Mouse (Mus musculus) hindbrain, embryonic 12.5 days (tissue): ENCODE data around the gene Gm17359. TPM values are rescaled to one million over a fixed set of nuclear protein-coding genes. Genes with fewer than 3 reads are reported as not detected.

ENCODE experiments used
- ATAC-seq: fragments of 200-750 bp; cut with Nextera tagmentation; 2 replicates; pipeline ENCODE4 v1.8.0; 2017; ENCODE audit warnings: moderate TSS enrichment; ENCODE audit not compliant: low FRiP score
- H3K27ac ChIP-seq: fragments of 300-500 bp; sonication (generic); 2 replicates; pipeline ENCODE4 v1.5.1; 2016; ENCODE audit warnings: mild to moderate bottlenecking
- H3K27me3 ChIP-seq: fragments of 300-500 bp; sonication (generic); 2 replicates; pipeline ENCODE4 v1.6.1; 2016; ENCODE audit warnings: mild to moderate bottlenecking
- H3K36me3 ChIP-seq: fragments of 300-500 bp; sonication (generic); 2 replicates; pipeline ENCODE4 v1.6.1; 2016; ENCODE audit warnings: mild to moderate bottlenecking
- H3K4me1 ChIP-seq: fragments of 300-500 bp; sonication (generic); 2 replicates; pipeline ENCODE4 v1.6.1; 2016
- H3K4me2 ChIP-seq: fragments of 300-500 bp; sonication (generic); replicated peaks from 2 replicates; pipeline ENCODE4 v1.6.1; 2016; ENCODE audit warnings: mild to moderate bottlenecking
- H3K4me3 ChIP-seq: fragments of 300-500 bp; sonication (generic); 2 replicates; pipeline ENCODE4 v1.5.1; 2016; ENCODE audit warnings: mild to moderate bottlenecking
- H3K9ac ChIP-seq: fragments of 300-500 bp; sonication (generic); 2 replicates; pipeline ENCODE4 v1.6.1; 2016; ENCODE audit warnings: mild to moderate bottlenecking, moderate library complexity
- H3K9me3 ChIP-seq: fragments of 300-500 bp; sonication (generic); replicated peaks from 2 replicates; pipeline ENCODE4 v1.6.1; 2016; ENCODE audit warnings: mild to moderate bottlenecking
- WGBS: fragments of 180-500 bp; shearing (Covaris S2); methylation state at CpG from one replicate; pipeline ENCODE4 v1.1.7; 2016; 5-methylcytosine and 5-hydroxymethylcytosine counted together
- polyA plus RNA-seq: library from polyadenylated mRNA; unstranded; fragments of >200 nt; fragmentation: Nextera tagmentation; extraction: Ambion mirVana; gene quantifications from 2 replicates; pipeline ENCODE4 v1.2.1, GENCODE M21; 2016

The Gm17359 gene
- polyA plus RNA-seq, 1 experiment from 2014 or later = 0.12 TPM

DNA sequence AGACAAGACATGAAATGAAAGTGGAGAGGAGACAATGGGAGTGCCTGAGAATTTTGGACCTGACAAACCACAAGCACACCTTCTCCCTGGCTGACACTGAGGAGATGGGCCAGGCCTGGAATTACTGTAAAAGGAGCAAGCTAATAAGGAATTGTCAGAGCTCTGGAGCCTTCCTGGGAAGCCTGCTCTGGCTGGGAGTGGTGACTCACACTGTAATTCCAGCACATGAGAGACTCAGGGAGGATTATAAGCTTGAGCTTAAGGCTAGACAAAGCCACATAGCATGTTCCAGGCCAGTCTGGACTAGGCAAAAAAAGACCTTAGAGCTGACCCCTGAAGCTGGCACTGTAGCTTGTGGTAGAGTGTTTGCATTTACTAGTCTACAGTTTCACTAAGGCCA is 24.6 kb upstream of the Gm17359 start:
- Histone ChIP-seq H3K9me3 (no peaks in the 10 kb centered on the region), H3K36me3 (no peaks in the 10 kb centered on the region), H3K27ac (no peak overlapping the region), H3K27me3 (no peaks in the 10 kb centered on the region), H3K4me1 (peaks cover 9% of the 10 kb centered on the region), H3K4me3 (no peak overlapping the region), H3K9ac (no peak overlapping the region), H3K4me2 (no peak overlapping the region)
- no peak for ATAC-seq

DNA sequence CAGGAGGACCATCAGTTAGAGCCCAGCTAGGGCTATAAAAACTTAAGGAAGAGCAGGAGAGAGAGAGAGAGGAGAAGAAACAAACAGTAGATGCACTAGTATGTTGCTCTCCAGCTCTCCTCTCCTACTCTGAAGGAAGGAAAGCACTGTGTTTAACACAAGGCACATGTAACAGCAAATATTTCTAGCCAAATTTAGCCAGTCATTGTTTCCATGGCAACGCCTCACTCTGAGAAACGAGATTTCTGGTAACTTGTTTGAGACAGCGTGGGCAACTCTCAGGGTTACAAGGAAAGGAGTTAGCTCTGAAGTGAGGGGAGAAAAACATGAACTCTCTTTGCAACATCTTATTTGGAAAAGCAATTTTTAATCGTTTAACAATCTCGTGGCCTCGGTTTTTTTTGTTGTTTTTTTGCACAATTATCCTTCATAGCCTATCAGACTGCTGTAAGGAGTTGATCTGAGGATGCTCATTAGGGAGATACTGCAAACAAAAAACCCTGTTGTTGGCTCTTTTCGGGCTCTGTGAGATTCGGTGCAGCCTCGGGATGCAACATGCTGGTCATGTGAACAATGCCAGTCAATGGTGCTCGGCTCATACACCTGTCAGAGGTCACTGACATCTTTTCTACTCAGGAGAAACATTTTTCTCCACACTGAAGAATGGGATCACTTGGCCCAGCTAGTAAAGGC is 22.3 kb upstream of the Gm17359 start:
- H3K4me2 ChIP-seq = no peak overlapping the region
- no peak overlapping the region for H3K9ac ChIP-seq
- H3K4me3 ChIP-seq = no peak overlapping the region
- WGBS = 50% methylated on average over 10 of the region's 10 CpGs
- no peaks in the 10 kb centered on the region; the same call in 1 of the 2 replicates for H3K9me3 ChIP-seq
- H3K4me1 ChIP-seq = peaks cover 9% of the 10 kb centered on the region
- H3K36me3 ChIP-seq = no peaks in the 10 kb centered on the region
- ATAC-seq = no peak
- H3K27ac ChIP-seq = no peak overlapping the region
- no peaks in the 10 kb centered on the region for H3K27me3 ChIP-seq

DNA sequence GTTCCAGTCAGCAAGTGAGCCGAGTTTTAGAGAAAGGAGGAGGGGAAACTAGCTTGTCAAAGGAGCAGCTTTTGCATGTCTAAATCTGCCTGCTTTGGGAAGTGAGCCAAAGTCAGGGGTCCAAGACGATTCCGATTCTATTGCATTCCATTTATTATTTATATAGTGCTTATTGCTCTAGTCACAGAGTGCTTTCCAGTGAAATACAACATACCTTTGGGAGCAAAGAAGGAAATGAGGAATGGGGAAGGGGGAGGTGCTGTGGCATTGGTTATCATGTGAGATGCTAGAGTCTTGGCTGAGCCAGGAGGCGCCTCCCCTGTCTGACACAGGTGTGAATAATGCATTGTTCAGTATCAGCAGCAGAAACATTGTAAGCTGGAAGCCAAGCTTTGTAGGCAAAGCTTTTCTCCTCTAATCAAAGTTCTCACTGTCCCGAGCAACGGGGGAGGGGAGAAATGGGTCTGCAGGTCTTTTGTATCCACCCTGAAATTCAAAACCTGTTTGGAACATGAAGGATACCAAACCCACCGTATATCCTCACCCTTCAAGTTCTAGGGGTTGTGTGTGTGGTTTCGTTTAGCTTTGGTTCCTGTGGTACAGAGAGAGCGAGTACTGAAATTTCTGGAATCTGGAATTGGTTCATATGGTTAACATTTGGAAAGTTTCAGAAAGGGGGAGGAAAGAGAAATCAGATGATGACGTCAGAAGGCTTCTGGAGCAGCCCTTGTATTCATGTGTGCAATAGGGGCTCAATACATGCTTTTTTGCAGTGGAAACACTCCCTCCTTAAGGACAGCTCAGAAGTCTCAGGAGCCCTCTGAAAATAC is 11.5 kb upstream of the Gm17359 start:
- H3K9ac ChIP-seq = no peak overlapping the region
- H3K36me3 ChIP-seq = no peaks in the 10 kb centered on the region
- 39% methylated on average over 10 of the region's 10 CpGs for WGBS
- no peak overlapping the region for H3K4me3 ChIP-seq
- H3K4me2 ChIP-seq = peak overlapping the region; percentile 15; the same call in 1 of the 2 replicates
- H3K9me3 ChIP-seq = no peaks in the 10 kb centered on the region
- peak overlapping the region; percentile 62; the same call in 1 of the 2 replicates for H3K27ac ChIP-seq
- peaks cover 17% of the 10 kb centered on the region for H3K4me1 ChIP-seq
- peak; percentile 59; the same call in 1 of the 2 replicates for ATAC-seq
- no peaks in the 10 kb centered on the region for H3K27me3 ChIP-seq

DNA sequence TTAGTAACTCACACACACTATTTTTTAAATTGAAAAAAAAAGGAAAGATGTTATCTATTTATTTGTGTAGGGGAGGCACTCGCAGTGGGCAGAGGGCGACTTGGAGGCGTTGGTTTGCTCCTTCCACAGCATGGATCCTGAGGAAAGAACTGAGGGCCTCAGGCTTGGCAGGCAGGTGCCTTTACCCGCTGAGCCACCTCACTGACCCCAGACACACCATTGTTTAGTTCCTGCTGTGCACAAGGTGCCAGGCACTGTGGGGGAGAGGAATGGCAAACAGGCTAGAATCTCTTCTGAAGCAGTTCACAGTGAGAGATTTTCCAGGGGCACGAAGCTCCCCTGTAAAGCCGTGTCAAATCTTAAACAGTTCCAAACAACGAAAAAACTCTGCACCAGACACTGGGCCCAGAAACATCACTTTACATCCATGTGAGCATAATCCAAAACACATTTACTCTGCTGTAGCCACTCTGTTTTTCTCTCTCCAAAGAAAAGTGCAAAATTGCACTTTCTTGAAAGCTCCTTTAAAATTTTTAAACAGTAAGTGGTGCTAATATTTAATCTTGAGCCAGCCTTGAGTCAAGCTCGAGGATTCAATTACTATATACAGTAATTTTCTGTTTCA is 6.7 kb upstream of the Gm17359 start:
- H3K9ac ChIP-seq = no peak overlapping the region
- no peaks in the 10 kb centered on the region for H3K36me3 ChIP-seq
- WGBS = 17% methylated on average over 8 of the region's 8 CpGs
- H3K9me3 ChIP-seq = no peaks in the 10 kb centered on the region
- no peak overlapping the region for H3K27ac ChIP-seq
- peaks cover 10% of the 10 kb centered on the region for H3K4me1 ChIP-seq
- no peak overlapping the region for H3K4me3 ChIP-seq
- no peak overlapping the region for H3K4me2 ChIP-seq
- ATAC-seq = no peak
- no peaks in the 10 kb centered on the region for H3K27me3 ChIP-seq

DNA sequence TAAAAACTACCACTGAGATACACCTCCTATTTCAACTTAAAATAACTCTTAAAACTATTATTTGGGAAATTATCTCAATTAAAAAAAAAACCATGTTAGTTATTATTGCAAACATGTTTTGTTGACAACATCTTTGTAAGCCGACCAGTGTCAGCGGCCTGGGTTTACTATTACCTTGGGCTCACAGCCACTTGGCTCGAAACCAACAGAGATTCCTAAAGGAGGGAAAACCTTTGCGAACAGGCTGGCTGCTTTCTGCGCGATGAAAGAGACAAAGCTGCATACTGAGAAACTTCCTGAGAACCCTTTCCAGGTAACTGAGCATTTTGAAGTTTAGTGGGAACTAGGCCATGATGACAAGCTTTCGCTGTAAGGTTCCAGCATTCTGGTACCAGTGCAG is 3.4 kb upstream of the Gm17359 start:
- no peak overlapping the region for H3K27ac ChIP-seq
- H3K4me1 ChIP-seq = peaks cover 3% of the 10 kb centered on the region; the same call in 1 of the 2 replicates
- H3K4me2 ChIP-seq = no peak overlapping the region
- no peaks in the 10 kb centered on the region for H3K27me3 ChIP-seq
- H3K9me3 ChIP-seq = no peaks in the 10 kb centered on the region
- ATAC-seq = no peak
- no peaks in the 10 kb centered on the region for H3K36me3 ChIP-seq
- no peak overlapping the region for H3K4me3 ChIP-seq
- 90% methylated on average over 7 of the region's 7 CpGs for WGBS
- no peak overlapping the region for H3K9ac ChIP-seq

DNA sequence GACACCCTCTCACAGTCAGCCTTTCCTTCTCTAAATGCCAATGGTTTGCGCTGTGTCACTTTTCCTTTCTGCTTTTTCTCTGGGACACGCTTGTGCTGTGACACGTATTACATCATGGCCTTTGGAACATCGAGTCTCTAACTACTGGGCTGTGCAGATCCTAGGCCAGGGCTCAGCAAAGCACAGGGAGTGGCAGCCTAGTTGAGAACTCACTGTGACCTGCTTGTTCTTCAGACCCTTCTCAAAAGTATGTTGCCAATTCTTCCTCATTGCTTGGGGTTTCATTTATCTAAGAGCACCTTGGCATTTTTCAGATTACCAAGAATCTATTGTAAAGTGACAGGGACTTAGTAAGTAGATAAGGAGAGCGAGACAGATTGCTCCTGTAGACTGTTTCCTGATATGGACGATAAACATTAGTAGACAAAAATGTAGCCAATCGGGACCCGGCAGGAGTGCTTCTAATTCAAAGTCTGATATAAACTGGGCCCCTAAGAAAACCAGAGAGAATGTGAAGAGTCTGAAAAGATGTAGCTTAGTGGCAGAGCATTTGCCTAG is 2.7 kb upstream of the Gm17359 start:
- Histone ChIP-seq H3K36me3 (no peaks in the 10 kb centered on the region), H3K27me3 (no peaks in the 10 kb centered on the region), H3K4me3 (no peak overlapping the region), H3K4me2 (no peak overlapping the region), H3K4me1 (peaks cover 3% of the 10 kb centered on the region; the same call in 1 of the 2 replicates), H3K27ac (no peak overlapping the region), H3K9me3 (no peaks in the 10 kb centered on the region), H3K9ac (no peak overlapping the region)
- WGBS = 96% methylated on average over 8 of the region's 8 CpGs
- ATAC-seq = no peak

DNA sequence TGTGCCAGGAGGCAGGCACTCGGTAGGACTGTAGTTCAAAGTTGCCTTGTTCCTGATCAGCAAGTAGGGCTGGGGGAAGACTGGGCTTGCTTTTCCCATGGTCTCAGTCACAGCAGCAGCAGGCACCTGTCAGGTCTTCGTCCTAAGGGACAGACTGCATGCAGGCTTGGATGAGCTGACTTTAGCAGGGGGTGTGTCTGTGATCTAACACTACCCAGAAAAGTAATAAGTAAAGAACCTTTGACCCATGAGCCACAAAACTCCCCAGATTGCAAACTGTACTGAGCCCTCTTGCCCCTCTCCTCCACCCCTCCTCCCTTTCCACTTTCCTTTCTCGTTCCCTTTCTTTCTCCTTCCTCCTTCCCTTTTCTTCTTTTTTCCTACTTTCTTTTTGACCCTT is 4.3 kb downstream of the Gm17359 start:
- H3K27ac ChIP-seq = no peak overlapping the region
- WGBS = 61% methylated on average over 3 of the region's 3 CpGs
- no peaks in the 10 kb centered on the region for H3K9me3 ChIP-seq
- H3K4me3 ChIP-seq = no peak overlapping the region
- ATAC-seq = no peak
- no peaks in the 10 kb centered on the region for H3K36me3 ChIP-seq
- no peak overlapping the region for H3K4me2 ChIP-seq
- no peak overlapping the region for H3K9ac ChIP-seq
- no peaks in the 10 kb centered on the region for H3K4me1 ChIP-seq
- no peaks in the 10 kb centered on the region for H3K27me3 ChIP-seq

DNA sequence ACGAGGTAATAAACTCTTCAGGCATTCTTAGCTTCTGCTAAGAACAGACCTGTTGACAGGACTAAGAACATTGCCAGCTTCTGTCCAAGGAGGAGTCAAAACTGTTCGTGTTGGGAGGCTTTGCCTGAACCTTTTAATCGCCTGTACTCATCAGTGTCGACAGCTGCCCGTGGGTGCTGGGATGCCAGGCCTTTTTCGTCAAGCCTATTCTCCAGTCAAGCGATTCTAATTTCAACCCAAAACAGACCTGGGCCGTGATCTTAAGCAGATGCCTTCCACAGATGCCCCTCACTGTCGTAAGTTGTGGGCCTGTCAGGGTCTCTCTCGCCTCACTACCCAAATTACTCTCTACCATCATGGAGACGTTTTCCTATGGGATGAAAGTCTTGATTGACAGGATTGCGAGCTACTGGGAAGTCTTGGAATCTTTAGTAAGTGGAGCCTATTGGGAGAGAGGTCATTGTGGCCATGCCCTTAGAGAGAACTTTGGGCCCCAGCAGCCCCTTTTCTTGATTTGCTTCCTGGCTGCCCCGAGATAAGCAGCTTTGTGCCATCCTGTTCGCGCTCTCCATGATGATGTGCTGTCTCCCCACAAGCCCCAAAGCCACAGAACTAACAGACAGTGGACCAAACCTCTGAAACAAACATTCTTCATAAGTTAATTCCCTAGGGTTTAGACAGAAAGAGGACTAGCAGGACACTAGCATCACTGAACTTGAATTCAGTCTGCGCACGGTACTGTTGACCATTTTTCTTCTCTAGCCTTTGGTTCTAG is 6.7 kb downstream of the Gm17359 start:
- no peak overlapping the region for H3K27ac ChIP-seq
- H3K4me1 ChIP-seq = no peaks in the 10 kb centered on the region
- H3K36me3 ChIP-seq = no peaks in the 10 kb centered on the region
- H3K9ac ChIP-seq = no peak overlapping the region
- no peak for ATAC-seq
- no peak overlapping the region for H3K4me3 ChIP-seq
- H3K9me3 ChIP-seq = no peaks in the 10 kb centered on the region
- 83% methylated on average over 17 of the region's 17 CpGs for WGBS
- H3K27me3 ChIP-seq = no peaks in the 10 kb centered on the region
- no peak overlapping the region for H3K4me2 ChIP-seq

DNA sequence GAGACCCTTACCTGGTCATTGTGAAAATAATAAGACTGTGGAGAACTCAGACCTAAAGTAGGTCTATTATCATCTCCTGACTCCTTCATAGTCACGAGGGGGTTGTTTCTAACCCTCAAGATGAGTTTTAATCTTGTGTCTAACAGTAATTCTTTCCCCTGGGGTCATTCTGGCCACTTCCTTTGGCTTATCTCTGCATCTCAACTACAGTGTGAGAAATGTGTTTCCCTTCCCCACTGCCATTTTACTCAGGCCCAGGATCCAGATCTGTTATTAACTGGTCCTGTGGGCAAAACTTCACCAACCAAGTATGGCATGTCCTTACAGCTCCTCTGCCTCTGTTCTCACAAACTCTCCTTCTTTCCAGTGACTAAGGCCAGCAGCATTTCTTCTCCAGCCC is 12.8 kb downstream of the Gm17359 start:
- Histone ChIP-seq H3K27ac (no peak overlapping the region), H3K27me3 (no peaks in the 10 kb centered on the region), H3K9me3 (no peaks in the 10 kb centered on the region), H3K36me3 (no peaks in the 10 kb centered on the region), H3K9ac (no peak overlapping the region), H3K4me1 (no peaks in the 10 kb centered on the region), H3K4me3 (no peak overlapping the region), H3K4me2 (no peak overlapping the region)
- no peak for ATAC-seq
- WGBS = 91% methylated on average over 1 of the region's 1 CpGs

DNA sequence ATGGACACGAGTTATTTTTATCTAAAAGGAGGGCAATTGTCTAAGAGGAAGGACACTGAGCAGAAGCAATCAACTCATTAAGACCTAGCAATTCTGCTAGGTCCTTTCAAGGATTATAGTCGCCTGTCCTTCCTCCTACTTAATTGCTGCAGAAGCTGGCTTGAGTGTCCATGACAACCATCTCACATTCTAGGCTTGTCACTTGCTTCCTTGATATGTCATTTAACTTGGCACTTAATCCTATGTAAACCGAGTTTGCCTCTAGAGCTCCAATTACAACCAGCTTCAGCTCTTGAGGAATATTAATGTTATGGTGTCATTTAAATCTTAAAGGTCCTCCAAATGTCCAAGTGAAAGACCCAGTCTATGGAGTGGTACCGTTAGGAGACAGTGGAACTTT is 22.3 kb downstream of the Gm17359 start:
- Histone ChIP-seq H3K9ac (no peak overlapping the region), H3K9me3 (no peaks in the 10 kb centered on the region), H3K4me1 (no peaks in the 10 kb centered on the region), H3K36me3 (no peaks in the 10 kb centered on the region), H3K4me3 (no peak overlapping the region), H3K27me3 (no peaks in the 10 kb centered on the region), H3K27ac (no peak overlapping the region), H3K4me2 (no peak overlapping the region)
- 61% methylated on average over 4 of the region's 4 CpGs for WGBS
- ATAC-seq = no peak

DNA sequence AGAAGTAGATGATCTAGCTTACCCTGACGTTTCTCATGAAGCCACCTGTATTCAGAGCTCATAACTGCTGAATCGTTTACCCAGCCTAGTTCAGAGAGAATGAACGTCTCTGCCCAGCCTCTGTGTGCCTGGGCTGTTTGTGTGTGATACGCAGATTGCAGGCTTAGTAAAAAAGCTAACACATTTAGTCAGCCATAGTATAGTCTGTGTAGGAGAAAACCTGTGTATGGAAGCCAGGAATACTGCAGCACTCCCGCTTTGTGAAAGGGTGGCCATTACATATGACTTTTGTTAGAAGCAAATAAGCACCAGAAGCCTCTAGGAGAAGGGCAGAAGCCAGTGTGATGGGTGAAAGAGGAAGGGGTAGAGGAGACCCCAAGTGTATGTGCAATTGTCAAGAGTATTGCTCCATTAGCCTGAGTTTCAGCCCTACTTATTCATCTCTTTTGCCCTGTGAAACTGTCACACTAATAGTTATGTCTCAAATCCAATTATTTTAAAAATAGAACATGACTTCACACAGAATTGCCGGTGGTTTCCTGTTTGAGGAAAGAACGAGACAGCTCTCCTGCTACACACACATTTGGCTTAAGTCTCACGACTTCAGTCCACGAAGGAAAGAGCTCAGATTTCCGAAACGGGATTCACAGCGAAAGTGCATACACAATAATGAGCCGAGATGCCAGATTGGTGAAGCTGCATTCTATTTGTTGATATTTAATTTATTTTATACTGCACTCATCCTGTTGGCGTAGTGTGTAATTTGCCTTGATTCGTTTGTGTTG is 24.0 kb downstream of the Gm17359 start:
- Histone ChIP-seq H3K27ac (no peak overlapping the region), H3K27me3 (no peaks in the 10 kb centered on the region), H3K9me3 (no peaks in the 10 kb centered on the region), H3K4me2 (no peak overlapping the region), H3K4me1 (no peaks in the 10 kb centered on the region), H3K9ac (no peak overlapping the region), H3K36me3 (no peaks in the 10 kb centered on the region), H3K4me3 (no peak overlapping the region)
- ATAC-seq = no peak
- 76% methylated on average over 15 of the region's 15 CpGs for WGBS
